Mouse (Mus musculus) regulatory T cell (primary cell): ENCODE measurements around the gene Shroom1.
"Not testable (repeated sequence)": the region's sequence is repeated elsewhere in the genome, so short reads cannot be mapped to it uniquely, and the experiment has no call there.

Source experiments
- in situ Hi-C: fragments of 300-600 bp; cut with MboI, MseI; formaldehyde crosslinking; loops from one replicate; pipeline ENCODE4 v1.15.1; 2025; ENCODE audit warnings: high pct_unique_total_duplicates

The Shroom1 gene

GRCm38 (mm10) chr11:53456474-53457371 lies at the start of gene Shroom1, which contains the start of gene Gm10447:
Gene Shroom1, plus strand, starts transcription at chr11:53457205.
Gene Gm10447, minus strand, starts transcription at chr11:53457110.
- in situ Hi-C loops, result no loop called here

GRCm38 (mm10) chr11:53411738-53412137 lies 45.3 kb upstream of the Shroom1 start:
- in situ Hi-C loops, result loop anchor here (5.0 kb wide), 1 partner anchor 39 kb away; no protein-coding TSS in a partner anchor

- in situ Hi-C loops, result loop anchor here (5.0 kb wide), 1 partner anchor 42 kb away; no protein-coding TSS in a partner anchor
Observed at GRCm38 (mm10) chr11:53413871-53414270, 43.1 kb upstream of the Shroom1 start.

- in situ Hi-C loops, result no loop called here
Observed at GRCm38 (mm10) chr11:53418048-53418447, 39.0 kb upstream of the Shroom1 start.

GRCm38 (mm10) chr11:53423036-53423435 lies 34.0 kb upstream of the Shroom1 start, which contains the start of gene Leap2:
Gene Leap2, minus strand, starts transcription at chr11:53423170.
- in situ Hi-C loops, result no loop called here

- in situ Hi-C loops, result no loop called here
Observed at GRCm38 (mm10) chr11:53424826-53425225, 32.2 kb upstream of the Shroom1 start.

- in situ Hi-C loops, result no loop called here
Observed at GRCm38 (mm10) chr11:53425251-53425650, 31.8 kb upstream of the Shroom1 start.

- in situ Hi-C loops, result no loop called here
Observed at GRCm38 (mm10) chr11:53425711-53426255, 31.2 kb upstream of the Shroom1 start.

GRCm38 (mm10) chr11:53426914-53427313 lies 30.1 kb upstream of the Shroom1 start:
- in situ Hi-C loops, result not testable (repeated sequence)

- in situ Hi-C loops, result no loop called here
Observed at GRCm38 (mm10) chr11:53427993-53428715, 28.9 kb upstream of the Shroom1 start.

GRCm38 (mm10) chr11:53428716-53429057 lies 28.3 kb upstream of the Shroom1 start:
- in situ Hi-C loops, result no loop called here

- in situ Hi-C loops, result no loop called here
Observed at GRCm38 (mm10) chr11:53429182-53429581, 27.8 kb upstream of the Shroom1 start.

- in situ Hi-C loops, result loop anchor here (5.0 kb wide), 1 partner anchor 73 kb away; no protein-coding TSS in a partner anchor
Observed at GRCm38 (mm10) chr11:53430300-53430669, 26.7 kb upstream of the Shroom1 start.

GRCm38 (mm10) chr11:53430670-53431346 lies 26.2 kb upstream of the Shroom1 start, which contains the start of the genes Uqcrq and Gdf9:
Gene Uqcrq, minus strand, starts transcription at chr11:53430831.
Gene Gdf9, plus strand, starts transcription at chr11:53431023.
- in situ Hi-C loops, result loop anchor here (5.0 kb wide), 1 partner anchor 74 kb away; no protein-coding TSS in a partner anchor

GRCm38 (mm10) chr11:53431347-53432056 lies 25.5 kb upstream of the Shroom1 start:
- in situ Hi-C loops, result loop anchor here (5.0 kb wide), 1 partner anchor 74 kb away; no protein-coding TSS in a partner anchor

GRCm38 (mm10) chr11:53433057-53433456 lies 23.9 kb upstream of the Shroom1 start:
- in situ Hi-C loops, result loop anchor here (5.0 kb wide), 1 partner anchor 76 kb away; no protein-coding TSS in a partner anchor

GRCm38 (mm10) chr11:53435504-53435903 lies 21.5 kb upstream of the Shroom1 start:
- in situ Hi-C loops, result no loop called here

GRCm38 (mm10) chr11:53436338-53436737 lies 20.7 kb upstream of the Shroom1 start:
- in situ Hi-C loops, result no loop called here

- in situ Hi-C loops, result no loop called here
Observed at GRCm38 (mm10) chr11:53441921-53442320, 15.1 kb upstream of the Shroom1 start.

- in situ Hi-C loops, result no loop called here
Observed at GRCm38 (mm10) chr11:53443861-53444260, 13.1 kb upstream of the Shroom1 start.
